Mouse (Mus musculus): ENCODE measurements around the gene Trove2. TPM values are rescaled to one million over a fixed set of nuclear protein-coding genes. Genes with fewer than 3 reads are reported as not detected.

Gene Trove2
- polyA plus RNA-seq, 1 experiment = 0.77 TPM

DNA sequence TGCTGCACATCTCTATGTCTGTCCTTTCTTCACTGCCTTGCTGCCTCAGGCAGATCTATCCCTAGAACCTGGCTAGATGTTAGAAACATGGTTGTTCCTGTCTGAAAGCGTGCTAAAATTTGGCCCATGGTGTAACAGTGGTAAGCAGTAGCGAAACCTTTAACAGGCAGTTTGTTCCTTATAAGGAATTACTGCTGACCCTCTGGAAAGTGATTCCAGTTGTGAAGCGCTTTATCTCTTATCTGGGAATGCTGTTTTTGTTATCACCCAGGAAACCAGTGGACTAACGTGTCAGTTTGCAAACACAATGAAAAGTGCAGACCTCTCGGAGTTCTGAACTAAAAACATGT is 66.3 kb downstream of the Trove2 start:
- peaks cover 11% of the 10 kb centered on the region for H3K4me1 ChIP-seq
- peaks cover 4% of the 10 kb centered on the region for H3K27me3 ChIP-seq (replicated peaks)
- no peak overlapping the region for H3K4me3 ChIP-seq (replicated peaks)
- no peaks in the 10 kb centered on the region for H3K9me3 ChIP-seq
- H3K36me3 ChIP-seq (replicated peaks; ENCODE audit: low read length) = no peaks in the 10 kb centered on the region
- no peak for TF ChIP-seq FLI1 (IDR thresholded peaks at IDR 0.05; ENCODE audit: low read length)
- no peak for TF ChIP-seq GATA1 (IDR thresholded peaks at IDR 0.05; ENCODE audit: borderline replicate concordance, low read length)

GRCm38 (mm10) chr1:143709966-143710626 is 66.8 kb downstream of the Trove2 start:
- Histone ChIP-seq H3K36me3 (replicated peaks; ENCODE audit: low read length) (no peaks in the 10 kb centered on the region), H3K9me3 (no peaks in the 10 kb centered on the region), H3K27me3 (replicated peaks) (peaks cover 4% of the 10 kb centered on the region), H3K4me1 (peaks cover 11% of the 10 kb centered on the region), H3K4me3 (replicated peaks) (no peak overlapping the region)
- TF ChIP-seq GATA1 (IDR thresholded peaks at IDR 0.05; ENCODE audit: borderline replicate concordance, low read length) = no peak
- no peak for TF ChIP-seq FLI1 (IDR thresholded peaks at IDR 0.05; ENCODE audit: low read length)

- H3K9me3 ChIP-seq = no peaks in the 10 kb centered on the region
- peaks cover 12% of the 10 kb centered on the region for H3K4me1 ChIP-seq
- peaks cover 4% of the 10 kb centered on the region for H3K27me3 ChIP-seq (replicated peaks)
- TF ChIP-seq FLI1 (IDR thresholded peaks at IDR 0.05; ENCODE audit: low read length) (no peak), GATA1 (IDR thresholded peaks at IDR 0.05; ENCODE audit: borderline replicate concordance, low read length) (no peak)
- no peaks in the 10 kb centered on the region for H3K36me3 ChIP-seq (replicated peaks; ENCODE audit: low read length)
- H3K4me3 ChIP-seq (replicated peaks) = no peak overlapping the region
Measured at GRCm38 (mm10) chr1:143708361-143708760, 68.5 kb downstream of the Trove2 start.

DNA sequence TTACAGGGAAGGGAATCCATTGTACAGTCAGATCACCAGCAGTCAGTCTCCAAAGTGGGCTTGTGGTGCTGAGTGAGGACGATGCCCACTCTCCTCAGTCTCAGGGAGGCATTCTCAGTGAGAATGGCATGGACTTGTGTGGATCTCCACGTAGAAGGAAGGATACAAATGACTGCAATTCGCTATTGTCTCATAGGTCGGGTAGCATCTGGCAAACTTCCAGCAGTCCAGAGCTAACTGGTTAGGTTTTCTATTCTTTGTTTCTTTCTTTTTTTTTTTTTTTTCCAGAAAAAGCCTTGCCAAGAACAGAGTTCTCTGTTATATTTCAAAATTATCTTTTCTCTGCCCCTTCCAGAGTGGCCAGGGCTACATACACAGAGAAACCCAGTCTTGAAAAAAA is 69.9 kb downstream of the Trove2 start:
- Histone ChIP-seq H3K36me3 (replicated peaks; ENCODE audit: low read length) (no peaks in the 10 kb centered on the region), H3K9me3 (no peaks in the 10 kb centered on the region), H3K4me1 (peaks cover 16% of the 10 kb centered on the region), H3K4me3 (replicated peaks) (no peak overlapping the region), H3K27me3 (replicated peaks) (peaks cover 4% of the 10 kb centered on the region)
- TF ChIP-seq FLI1 (IDR thresholded peaks at IDR 0.05; ENCODE audit: low read length) (no peak), GATA1 (IDR thresholded peaks at IDR 0.05; ENCODE audit: borderline replicate concordance, low read length) (no peak)

DNA sequence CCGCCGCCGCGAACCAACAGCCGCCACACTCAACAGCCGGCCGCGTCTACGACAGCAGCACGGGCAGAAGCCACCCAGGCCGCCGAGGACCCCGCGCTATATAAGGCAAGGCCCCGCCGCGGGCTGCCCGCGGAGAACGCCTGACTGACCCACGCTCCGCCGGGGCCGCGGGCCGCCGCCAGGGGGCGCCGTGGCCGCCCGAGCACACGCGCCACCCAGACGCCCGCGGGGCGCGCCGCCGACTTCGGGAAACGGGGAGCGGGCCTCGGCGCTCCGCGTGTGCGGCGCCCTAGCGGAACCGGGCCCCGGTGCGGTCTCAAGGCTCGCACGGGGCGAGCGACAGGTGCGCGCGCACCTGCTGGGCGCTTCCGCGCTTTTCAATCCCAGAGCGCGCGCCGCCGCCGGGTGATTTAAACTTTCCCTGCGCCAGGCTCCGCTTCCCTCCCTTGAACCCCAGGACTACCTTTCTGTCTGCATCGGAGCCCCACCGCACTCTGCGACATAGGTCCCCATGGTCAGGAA is 74.1 kb downstream of the Trove2 start, which contains the start of gene Cdc73:
Gene Cdc73 (minus strand): TSS at position 153 of the 522 bp plus-strand sequence.
- Histone ChIP-seq H3K4me1 (peaks cover 24% of the 10 kb centered on the region), H3K27me3 (replicated peaks) (no peaks in the 10 kb centered on the region), H3K4me3 (replicated peaks) (peak within 1 kb of the TSS; percentile 99), H3K9me3 (no peaks in the 10 kb centered on the region), H3K36me3 (replicated peaks; ENCODE audit: low read length) (peaks cover 14% of the 10 kb centered on the region)
- TF ChIP-seq GATA1 (IDR thresholded peaks at IDR 0.05; ENCODE audit: borderline replicate concordance, low read length) (no peak), FLI1 (IDR thresholded peaks at IDR 0.05; ENCODE audit: low read length) (no peak)

DNA sequence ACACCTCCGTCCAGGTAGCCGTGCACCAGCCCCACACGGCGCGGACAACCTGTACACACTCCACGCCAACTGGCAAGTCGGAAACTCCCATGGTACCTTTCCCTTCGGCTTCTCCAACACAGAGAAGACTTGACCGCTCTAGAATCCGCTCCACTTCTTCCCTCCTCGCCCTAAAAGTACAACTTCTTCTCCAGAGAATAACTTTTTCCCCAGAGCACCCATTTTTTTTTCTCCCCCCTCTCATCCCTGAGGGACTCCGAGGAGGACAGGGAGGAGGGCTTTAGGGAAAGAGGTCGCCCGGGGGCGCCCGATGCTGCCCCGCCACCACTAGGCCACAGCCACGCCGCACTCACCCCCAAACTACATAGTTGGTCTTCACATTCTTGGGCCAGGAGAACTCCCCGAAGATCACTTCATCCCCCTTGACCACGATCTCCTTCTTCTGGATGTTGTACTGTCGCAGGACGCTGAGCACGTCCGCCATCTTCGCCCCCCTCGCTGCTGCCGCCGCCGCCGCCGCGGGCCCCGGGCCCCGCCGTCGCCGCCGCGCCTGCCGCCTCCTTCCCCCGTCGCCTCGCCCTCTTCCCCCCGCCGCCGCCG is 74.6 kb downstream of the Trove2 start:
- no peaks in the 10 kb centered on the region for H3K27me3 ChIP-seq (replicated peaks)
- peaks cover 24% of the 10 kb centered on the region for H3K4me1 ChIP-seq
- no peaks in the 10 kb centered on the region for H3K9me3 ChIP-seq
- H3K36me3 ChIP-seq (replicated peaks; ENCODE audit: low read length) = peaks cover 18% of the 10 kb centered on the region
- H3K4me3 ChIP-seq (replicated peaks) = peak overlapping the region; percentile 99
- TF ChIP-seq FLI1 (IDR thresholded peaks at IDR 0.05; ENCODE audit: low read length) (no peak), GATA1 (IDR thresholded peaks at IDR 0.05; ENCODE audit: borderline replicate concordance, low read length) (no peak)

GRCm38 (mm10) chr1:143701736-143702135 is 75.1 kb downstream of the Trove2 start:
- no peak for TF ChIP-seq GATA1 (IDR thresholded peaks at IDR 0.05; ENCODE audit: borderline replicate concordance, low read length)
- no peak for TF ChIP-seq FLI1 (IDR thresholded peaks at IDR 0.05; ENCODE audit: low read length)
- Histone ChIP-seq H3K4me3 (replicated peaks) (peak overlapping the region; percentile 99), H3K9me3 (no peaks in the 10 kb centered on the region), H3K36me3 (replicated peaks; ENCODE audit: low read length) (peaks cover 23% of the 10 kb centered on the region), H3K27me3 (replicated peaks) (no peaks in the 10 kb centered on the region), H3K4me1 (peaks cover 24% of the 10 kb centered on the region)

Other genes with a start within 250 kb of the Trove2 start
- 0.02 TPM in 1 of 2 replicates, not detected in the other for gene B3galt2, start 136.4 kb downstream of the Trove2 start, polyA plus RNA-seq (2012; ENCODE audit: insufficient read depth, low replicate concordance)
- 0.36 and 1.1 TPM in 2 replicates for gene Cdc73, start 74.2 kb downstream of the Trove2 start, polyA plus RNA-seq (2012; ENCODE audit: insufficient read depth, low replicate concordance)
- 5.9 and 98.3 TPM in 2 replicates for gene Glrx2, start 60.7 kb downstream of the Trove2 start, polyA plus RNA-seq (2012; ENCODE audit: insufficient read depth, low replicate concordance)
- gene Uchl5, start 204 bp upstream of the Trove2 start, polyA plus RNA-seq (2012; ENCODE audit: insufficient read depth, low replicate concordance) = 19.8 and 79.3 TPM in 2 replicates
- gene Rgs2, start 227.1 kb upstream of the Trove2 start, polyA plus RNA-seq (2012; ENCODE audit: insufficient read depth, low replicate concordance) = 36.1 TPM in 1 of 2 replicates, not detected in the other

Measured in megakaryocyte, embryonic 14.5 days (primary cell).